Mouse (Mus musculus) erythroid progenitor cell, adult 5-6 weeks (primary cell): Measurements from ENCODE around the gene Pdpr. TPM values are rescaled to one million over a fixed set of nuclear protein-coding genes. Genes with fewer than 3 reads are reported as not detected.
"Not testable (repeated sequence)": the region's sequence is repeated elsewhere in the genome, so short reads cannot be mapped to it uniquely, and the experiment has no call there.

Experiments used
- ATAC-seq: replicated peaks from 2 replicates; pipeline ENCODE4 v1.8.0; 2016; ENCODE audit warnings: moderate number of reproducible peaks, mild to moderate bottlenecking, moderate TSS enrichment, inconsistent platforms; ENCODE audit not compliant: poor library complexity, low FRiP score, severe bottlenecking
- total RNA-seq, 2 experiments: library from RNA; stranded (forward) in 1 of 2; stranded (reverse) in 1 of 2; fragments of 150-400 nt in 1 of 2; fragments of 186-747, 209-891 nt in 1 of 2; gene quantifications; 2 replicates each; pipeline versions ENCODE4 v1.2.3 to v1.2.4; 2015 to 2017; ENCODE audit warnings: low replicate concordance in 2 of 2

Pdpr gene
- total RNA-seq, 2 experiments from 2014 or later: 9.6 to 11.0 TPM

DNA sequence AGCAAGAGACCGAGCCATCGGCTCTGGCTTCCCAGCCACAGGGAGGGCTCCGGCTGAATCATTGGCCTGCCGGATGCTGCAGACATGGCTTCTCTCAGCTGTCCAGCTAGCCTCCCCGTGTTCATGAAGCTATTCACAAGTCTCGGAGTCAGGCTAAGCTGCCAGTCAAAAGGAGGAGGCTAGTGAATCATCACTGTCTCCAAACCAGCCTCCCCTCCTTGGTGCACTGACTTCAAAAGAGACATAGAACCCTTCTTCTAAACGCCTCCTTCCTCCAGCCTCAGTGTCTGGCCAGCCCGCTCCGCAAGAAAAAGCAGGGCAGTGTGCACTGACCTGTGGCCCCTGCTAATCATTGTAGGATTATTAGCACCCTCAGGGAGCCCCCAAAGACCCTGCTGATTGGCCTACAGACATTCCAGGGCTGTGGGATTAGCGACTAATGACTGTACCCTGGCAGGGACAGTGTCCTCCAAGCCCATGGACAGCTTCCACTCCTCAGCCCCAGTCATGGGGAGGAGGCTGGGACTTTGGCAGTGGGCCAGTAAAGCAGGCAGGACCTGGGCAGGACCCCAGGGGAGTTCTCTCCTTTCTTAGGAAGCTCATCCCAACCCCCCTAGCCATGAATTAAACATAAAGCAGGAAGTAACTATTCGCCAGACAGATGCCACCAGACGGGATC lies 12.7 kb upstream of the Pdpr start:
- no peak for ATAC-seq

DNA sequence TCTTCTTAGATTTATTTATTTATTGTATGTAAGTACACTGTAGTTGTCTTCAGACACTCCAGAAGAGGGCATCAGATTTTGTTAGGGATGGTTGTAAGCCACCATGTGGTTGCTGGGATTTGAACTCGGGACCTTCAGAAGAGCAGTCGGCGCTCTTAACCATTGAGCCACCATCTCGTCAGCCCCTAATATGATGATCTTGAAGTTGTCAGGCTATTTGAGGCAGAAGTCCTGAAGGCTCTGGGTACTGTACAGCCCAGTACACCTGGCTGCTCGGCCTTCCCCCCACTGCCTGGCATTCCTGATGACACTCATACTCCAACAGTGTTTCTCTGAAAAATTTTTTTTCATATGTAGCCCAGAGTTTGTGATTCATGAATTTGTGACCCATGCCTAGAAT lies 10.5 kb upstream of the Pdpr start:
- ATAC-seq: not testable (repeated sequence)

DNA sequence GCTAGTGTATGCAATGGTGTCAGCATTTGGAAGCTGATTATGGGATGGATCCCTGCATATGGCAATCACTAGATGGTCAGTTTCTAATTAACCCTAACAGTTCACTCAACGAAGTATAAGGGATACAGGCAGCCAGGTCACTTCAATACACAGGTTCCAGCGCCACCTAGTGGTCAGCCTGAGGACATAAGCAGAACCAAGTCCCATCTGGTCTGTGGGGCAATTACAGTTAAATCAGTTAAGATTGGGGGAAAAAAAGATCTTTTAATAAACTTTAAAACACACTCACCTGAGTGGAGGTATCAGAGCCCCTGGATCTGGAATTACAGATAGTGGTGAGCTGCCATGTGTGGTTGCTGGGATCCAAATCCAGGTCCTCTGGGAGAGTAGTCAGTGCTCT lies 4.3 kb upstream of the Pdpr start:
- ATAC-seq: peak; percentile 65

DNA sequence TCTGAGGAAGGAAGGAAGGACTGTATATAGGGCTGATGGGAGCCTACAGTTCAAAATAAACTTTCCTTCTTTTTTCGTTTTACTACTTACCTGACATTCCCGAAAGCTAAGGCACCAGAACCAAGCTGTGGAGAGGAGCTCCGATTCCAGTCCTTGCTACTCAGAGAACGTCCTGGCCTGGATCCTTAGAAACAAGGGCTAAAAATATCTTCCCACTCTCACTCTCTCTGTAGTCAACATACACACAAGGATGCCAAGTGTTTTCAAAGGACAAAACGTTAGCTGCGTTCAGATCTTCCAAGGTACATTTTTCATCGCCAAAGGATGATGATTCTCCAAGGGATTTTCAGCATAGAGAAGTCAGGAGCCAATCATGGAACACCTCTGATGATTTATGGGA lies 2.7 kb upstream of the Pdpr start:
- no peak for ATAC-seq

DNA sequence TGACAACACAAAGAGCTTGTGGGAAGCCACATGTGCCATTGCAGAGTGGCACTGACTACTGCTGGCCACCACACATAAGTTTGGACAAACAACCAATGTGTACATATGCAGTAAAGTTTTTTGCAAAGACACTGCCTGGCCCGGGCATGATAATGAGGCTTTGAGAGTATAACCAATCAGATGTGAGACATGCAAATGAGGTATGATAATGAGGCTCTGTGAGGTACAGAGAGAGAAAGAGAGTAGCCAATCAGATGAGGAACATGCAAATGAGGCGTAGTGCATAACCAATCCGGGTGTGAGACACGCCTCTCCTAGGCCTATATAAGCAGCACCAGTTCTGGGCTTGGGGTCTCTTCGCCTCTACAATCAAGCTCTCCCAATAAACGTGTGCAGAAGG lies 2.1 kb upstream of the Pdpr start, which contains the start of gene Clec18a:
Gene Clec18a (minus strand): TSS at position 101 of the 400 bp plus-strand sequence.
- ATAC-seq: not testable (repeated sequence)

DNA sequence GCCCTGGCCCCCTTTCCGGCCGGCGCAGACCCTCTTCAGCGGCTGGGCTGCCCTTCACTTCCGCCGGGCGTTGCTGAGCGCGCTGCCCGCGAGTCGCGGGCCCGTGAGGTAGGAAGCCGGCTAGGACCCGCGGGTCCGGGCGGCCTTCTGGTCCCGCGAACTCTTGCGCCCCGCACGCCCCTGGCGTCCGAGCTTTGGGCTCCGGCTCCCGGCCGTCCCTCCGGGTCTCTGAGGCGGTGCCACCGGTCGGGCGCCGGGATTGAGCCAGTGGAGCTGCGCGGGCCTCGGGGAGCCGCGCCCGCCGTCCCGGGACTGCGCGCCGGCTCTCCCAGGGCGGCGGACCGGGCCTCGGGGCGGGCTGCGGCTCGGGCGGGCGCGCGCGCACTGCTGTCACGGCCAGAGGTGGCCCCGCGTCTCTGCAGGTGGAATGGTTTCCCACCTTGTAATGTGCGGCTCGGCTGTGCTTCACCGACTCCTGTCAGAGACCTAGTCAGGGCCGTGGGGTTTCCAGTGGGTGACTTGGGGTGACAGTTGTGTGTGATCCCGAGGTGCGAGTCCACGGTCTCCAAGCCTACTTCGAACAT lies 381 bp downstream of the Pdpr start:
- peak; percentile 72 for ATAC-seq

DNA sequence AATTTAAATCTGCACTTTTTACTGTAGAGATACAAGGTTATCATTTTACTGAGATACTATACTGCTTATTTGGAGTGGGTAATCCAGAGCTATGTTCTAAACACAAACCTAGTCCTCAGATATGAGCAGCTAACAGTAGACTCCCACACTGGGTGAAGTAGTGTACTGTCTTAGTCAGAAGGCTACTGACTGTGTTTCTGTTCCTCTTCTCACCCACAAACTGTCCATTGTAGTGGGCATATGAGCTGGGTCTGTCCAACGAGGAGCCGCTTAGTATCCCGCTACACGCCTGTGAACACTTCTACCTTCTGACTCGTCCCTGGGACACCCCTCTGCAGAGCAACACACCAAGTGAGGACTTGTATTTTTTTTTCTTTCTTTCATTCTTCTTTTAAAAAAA lies 20.5 kb downstream of the Pdpr start:
- ATAC-seq: no peak

DNA sequence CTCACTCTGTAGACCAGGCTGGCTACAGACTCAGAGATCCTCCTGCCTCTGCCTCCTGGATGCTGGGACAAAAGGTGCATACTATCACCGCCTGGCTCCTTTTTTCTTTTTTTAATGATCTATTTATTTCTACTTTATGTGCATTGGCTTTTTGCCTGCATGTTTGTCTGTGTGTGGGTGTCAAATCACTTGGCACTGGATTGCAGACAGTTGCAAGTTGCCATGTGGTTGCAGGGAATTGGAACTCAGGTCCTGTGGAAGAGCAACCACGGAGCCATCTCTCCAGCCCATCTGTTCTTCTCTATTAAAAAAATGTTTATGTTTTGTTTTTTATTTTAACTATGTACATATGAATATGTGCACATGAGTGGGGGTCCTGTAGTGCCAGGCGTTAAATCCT lies 25.1 kb downstream of the Pdpr start:
- ATAC-seq: no peak

DNA sequence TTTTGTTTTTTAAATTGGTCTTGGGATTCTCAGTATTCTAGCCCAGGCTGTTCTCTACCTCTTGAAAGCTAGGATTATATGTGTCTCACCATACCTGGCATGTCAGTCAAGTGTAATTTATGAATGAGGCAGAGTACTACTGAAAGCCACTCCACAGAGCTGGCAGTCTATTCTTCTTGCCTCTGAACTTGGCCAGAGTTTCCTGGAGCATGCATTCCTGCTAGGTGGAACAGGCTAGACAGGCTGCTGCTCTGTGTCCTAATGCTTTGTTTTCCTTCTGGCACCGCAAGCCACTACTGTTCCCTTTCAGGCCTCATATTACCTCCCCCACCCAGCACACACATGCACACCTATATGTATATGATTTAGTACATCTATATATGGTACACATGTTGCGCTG lies 36.3 kb downstream of the Pdpr start:
- no peak for ATAC-seq

DNA sequence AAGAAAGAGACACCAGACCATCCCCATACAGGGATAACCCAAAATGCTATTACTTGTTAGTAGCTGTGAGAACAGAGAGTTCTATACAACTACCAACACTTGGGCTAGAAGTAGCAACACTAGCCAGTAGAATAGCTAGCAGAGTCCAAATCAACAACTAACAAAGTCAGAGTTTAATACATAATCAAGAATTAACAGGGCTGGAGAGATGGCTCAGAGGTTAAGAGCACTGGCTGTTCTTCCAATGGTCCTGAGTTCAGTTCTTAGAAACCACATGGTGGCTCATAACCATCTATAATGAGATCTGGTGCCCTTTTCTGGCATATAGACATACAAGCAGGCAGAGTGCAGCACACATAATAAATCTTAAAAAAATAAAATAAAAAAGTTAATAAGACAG lies 48.1 kb downstream of the Pdpr start:
- no peak for ATAC-seq

DNA sequence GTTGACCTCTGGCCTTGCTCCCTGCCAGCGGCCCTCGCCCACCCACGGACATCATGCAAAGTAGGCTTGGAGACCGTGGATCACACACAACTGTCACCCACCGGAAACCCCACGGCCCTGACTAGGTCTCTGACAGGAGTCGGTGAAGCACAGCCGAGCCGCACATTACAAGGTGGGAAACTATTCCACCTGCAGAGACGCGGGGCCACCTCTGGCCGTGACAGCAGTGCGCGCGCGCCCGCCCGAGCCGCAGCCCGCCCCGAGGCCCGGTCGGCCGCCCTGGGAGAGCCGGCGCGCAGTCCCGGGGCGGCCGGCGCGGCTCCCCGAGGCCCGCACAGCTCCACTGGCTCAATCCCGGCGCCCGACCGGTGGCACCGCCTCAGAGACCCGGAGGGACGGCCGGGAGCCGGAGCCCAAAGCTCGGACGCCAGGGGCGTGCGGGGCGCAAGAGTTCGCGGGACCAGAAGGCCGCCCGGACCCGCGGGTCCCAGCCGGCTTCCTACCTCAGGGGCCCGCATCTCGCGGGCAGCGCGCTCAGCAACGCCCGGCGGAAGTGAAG lies 50.5 kb downstream of the Pdpr start:
- ATAC-seq: peak; percentile 55

DNA sequence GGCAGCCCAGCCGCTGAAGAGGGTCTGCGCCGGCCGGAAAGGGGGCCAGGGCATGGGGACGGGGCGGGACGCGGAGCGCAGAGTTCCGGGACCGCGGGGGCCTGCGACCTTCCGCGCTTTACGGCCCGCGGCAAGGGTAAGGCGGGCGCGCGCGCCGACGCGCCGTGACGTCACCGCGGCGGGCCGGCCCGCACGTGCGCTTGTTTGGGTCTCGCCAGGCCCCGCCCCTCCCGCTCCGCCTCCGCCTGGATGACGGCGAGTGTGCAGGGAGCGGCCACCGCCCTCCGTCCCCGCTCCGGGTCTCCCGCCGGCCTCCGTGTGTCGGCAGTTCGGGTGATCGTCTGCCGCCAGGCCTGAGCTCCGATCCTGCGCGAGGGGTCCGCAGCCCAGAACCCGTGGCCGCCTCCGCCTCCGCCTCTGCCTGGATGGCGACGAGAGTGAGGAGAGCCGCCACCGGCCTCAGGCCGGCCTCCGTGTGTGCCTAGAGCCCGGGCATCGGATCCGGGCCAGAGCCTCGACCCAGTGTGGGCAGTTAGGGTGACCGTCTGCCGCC lies 51.1 kb downstream of the Pdpr start:
- peak; percentile 98 for ATAC-seq

DNA sequence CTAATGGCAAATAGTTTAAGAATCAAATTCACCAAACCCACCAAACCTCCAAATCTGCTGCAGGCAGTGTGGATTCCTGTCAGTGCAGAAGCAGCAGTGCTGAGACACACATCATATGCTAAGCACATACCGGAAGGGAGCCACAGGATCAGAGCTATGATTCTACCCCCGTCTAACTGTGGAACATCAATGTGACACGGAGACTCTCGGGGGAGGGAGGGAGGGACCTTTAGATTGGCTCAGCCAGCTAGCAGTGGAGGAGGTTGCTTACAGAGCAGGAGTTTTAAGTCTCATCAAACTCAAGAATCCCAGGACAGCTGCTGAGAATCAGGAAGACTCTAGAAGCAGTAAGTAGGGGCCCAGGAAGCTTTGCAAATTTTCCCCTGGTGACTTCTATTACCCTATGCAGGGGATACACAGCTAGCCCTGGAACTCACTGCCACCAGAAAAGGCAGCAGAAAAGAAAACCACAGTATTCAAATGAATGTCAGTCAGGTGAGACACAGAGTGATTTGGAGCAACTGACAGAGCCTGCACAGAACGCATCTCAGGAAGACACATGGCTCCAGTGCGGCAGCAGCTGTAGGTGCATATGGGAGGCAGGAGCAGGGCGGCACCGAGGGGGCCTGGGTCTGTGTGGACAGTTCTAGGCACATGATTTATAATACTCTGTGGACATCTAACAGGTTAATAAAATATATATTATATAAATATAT lies 61.4 kb downstream of the Pdpr start:
- no peak for ATAC-seq

DNA sequence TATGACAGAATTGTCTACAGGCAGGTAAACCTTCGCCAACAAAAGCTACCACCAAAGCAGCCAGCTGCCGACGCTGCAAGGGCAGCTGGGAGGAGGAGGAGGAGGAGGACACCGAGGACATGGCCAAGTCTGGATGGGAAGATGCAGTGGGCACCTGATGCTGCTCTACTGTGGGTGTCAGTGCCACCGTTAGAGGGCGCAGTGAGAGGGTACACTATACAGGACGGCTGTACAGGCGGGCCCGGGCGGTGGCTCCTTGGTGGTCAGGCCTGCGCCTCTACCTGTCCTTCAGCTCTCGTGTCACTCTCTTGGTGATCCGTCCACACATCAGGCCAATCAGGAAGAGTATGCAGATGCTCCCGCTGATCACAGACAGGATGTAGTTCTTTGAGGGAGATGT lies 63.2 kb downstream of the Pdpr start:
- ATAC-seq: peak; percentile 61; the same call in 1 of the 2 replicates

DNA sequence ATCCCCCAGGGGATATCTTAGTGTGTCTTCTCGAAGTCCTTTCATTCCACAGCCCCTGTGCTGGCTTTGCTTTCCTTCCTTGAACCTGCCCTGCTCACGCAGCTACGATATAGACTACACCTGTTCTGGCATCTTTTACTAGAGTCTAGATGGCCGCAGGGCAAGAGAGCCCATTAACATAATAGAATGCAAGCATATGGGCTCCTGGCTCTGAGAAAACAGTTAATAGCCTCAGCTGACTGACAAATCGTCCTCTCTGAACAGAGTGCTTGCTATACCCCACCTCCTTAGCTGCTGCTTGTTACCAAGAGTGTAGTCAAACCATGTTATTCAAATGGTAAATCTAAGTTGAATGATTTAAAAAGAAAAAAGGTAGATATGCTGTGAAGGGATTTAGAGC lies 77.2 kb downstream of the Pdpr start:
- ATAC-seq: no peak

DNA sequence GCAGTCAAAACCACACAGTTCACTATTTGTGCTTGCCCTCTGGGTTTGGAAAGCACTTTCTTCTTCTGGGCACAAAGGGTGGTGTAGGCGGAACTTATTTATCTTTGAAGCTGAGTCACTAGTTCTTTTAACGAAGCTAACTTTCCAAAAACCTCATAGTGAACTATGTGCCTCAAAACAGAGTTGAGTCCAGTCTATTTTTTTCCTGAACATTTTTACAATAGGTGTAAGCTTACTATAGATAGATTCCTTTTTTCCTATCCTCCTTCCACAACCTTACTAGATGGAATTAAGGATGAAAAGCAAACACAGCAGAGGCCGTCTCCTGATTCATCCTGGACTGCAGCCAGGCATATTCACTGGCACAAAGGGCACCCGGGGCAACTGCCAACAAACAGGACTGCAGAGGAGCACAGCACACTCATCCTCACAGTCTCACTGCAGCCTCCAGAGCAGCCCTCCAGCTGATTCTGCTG lies 91.1 kb downstream of the Pdpr start:
- ATAC-seq: no peak

Other genes starting within 250 kb of the Pdpr start
- 18.9 and 27.4 TPM in 2 replicates for gene Cog4, start 248.0 kb upstream of the Pdpr start, total RNA-seq (2015; ENCODE audit: low replicate concordance)
- gene Cog4, start 248.0 kb upstream of the Pdpr start, total RNA-seq (2017; ENCODE audit: low replicate concordance): 21.6 and 55.7 TPM in 2 replicates
- gene Sf3b3, start 247.8 kb upstream of the Pdpr start, total RNA-seq (2015; ENCODE audit: low replicate concordance): 46.5 and 49.7 TPM in 2 replicates
- 57.1 and 60.3 TPM in 2 replicates for gene Sf3b3, start 247.8 kb upstream of the Pdpr start, total RNA-seq (2017; ENCODE audit: low replicate concordance)
- 0.42 TPM in 1 of 2 replicates, not detected in the other for gene Fuk, start 192.1 kb upstream of the Pdpr start, total RNA-seq (2015; ENCODE audit: low replicate concordance)
- 0.51 and 1.4 TPM in 2 replicates for gene Fuk, start 192.1 kb upstream of the Pdpr start, total RNA-seq (2017; ENCODE audit: low replicate concordance)
- gene St3gal2, start 174.7 kb upstream of the Pdpr start, total RNA-seq (2015; ENCODE audit: low replicate concordance): 30.6 and 40.0 TPM in 2 replicates
- 34.0 and 40.6 TPM in 2 replicates for gene St3gal2, start 174.7 kb upstream of the Pdpr start, total RNA-seq (2017; ENCODE audit: low replicate concordance)
- 45.4 and 49.9 TPM in 2 replicates for gene Ddx19a, start 96.8 kb upstream of the Pdpr start, total RNA-seq (2015; ENCODE audit: low replicate concordance)
- 22.5 and 28.8 TPM in 2 replicates for gene Ddx19a, start 96.8 kb upstream of the Pdpr start, total RNA-seq (2017; ENCODE audit: low replicate concordance)
- 0.72 and 1.7 TPM in 2 replicates for gene Ddx19b, start 62.9 kb upstream of the Pdpr start, total RNA-seq (2015; ENCODE audit: low replicate concordance)
- 1.8 and 4.6 TPM in 2 replicates for gene Ddx19b, start 62.9 kb upstream of the Pdpr start, total RNA-seq (2017; ENCODE audit: low replicate concordance)
- gene Aars, start 61.5 kb upstream of the Pdpr start, total RNA-seq (2015; ENCODE audit: low replicate concordance): 56.2 and 58.0 TPM in 2 replicates
- 114 and 124 TPM in 2 replicates for gene Aars, start 61.5 kb upstream of the Pdpr start, total RNA-seq (2017; ENCODE audit: low replicate concordance)
- 8.4 TPM in 1 of 2 replicates, not detected in the other for gene Exosc6, start 38.3 kb upstream of the Pdpr start, total RNA-seq (2015; ENCODE audit: low replicate concordance)
- gene Exosc6, start 38.3 kb upstream of the Pdpr start, total RNA-seq (2017; ENCODE audit: low replicate concordance): not detected in 2 replicates
- gene Clec18a, start 2.2 kb upstream of the Pdpr start, total RNA-seq (2015; ENCODE audit: low replicate concordance): not detected in 2 replicates
- gene Clec18a, start 2.2 kb upstream of the Pdpr start, total RNA-seq (2017; ENCODE audit: low replicate concordance): not detected in 2 replicates
- gene Glg1, start 164.6 kb downstream of the Pdpr start, total RNA-seq (2015; ENCODE audit: low replicate concordance): 36.5 and 39.3 TPM in 2 replicates
- gene Glg1, start 164.6 kb downstream of the Pdpr start, total RNA-seq (2017; ENCODE audit: low replicate concordance): 49.4 and 62.3 TPM in 2 replicates
- gene Rfwd3, start 205.6 kb downstream of the Pdpr start, total RNA-seq (2015; ENCODE audit: low replicate concordance): 117 and 127 TPM in 2 replicates
- 133 and 138 TPM in 2 replicates for gene Rfwd3, start 205.6 kb downstream of the Pdpr start, total RNA-seq (2017; ENCODE audit: low replicate concordance)
- 15.1 and 20.5 TPM in 2 replicates for gene Mlkl, start 243.5 kb downstream of the Pdpr start, total RNA-seq (2015; ENCODE audit: low replicate concordance)
- gene Mlkl, start 243.5 kb downstream of the Pdpr start, total RNA-seq (2017; ENCODE audit: low replicate concordance): 3.0 and 9.1 TPM in 2 replicates